Mouse (Mus musculus): ENCODE data around the gene Fam170b.

Gene Fam170b

GRCm38 (mm10) chr14:32833847-32834246, at the start of gene Fam170b:
TSS of gene Fam170b (plus strand) at chr14:32833962.
- no peak for DNase-seq

- DNase-seq = no peak
Observed at GRCm38 (mm10) chr14:32784130-32784747, 49.5 kb upstream of the Fam170b start.

DNA sequence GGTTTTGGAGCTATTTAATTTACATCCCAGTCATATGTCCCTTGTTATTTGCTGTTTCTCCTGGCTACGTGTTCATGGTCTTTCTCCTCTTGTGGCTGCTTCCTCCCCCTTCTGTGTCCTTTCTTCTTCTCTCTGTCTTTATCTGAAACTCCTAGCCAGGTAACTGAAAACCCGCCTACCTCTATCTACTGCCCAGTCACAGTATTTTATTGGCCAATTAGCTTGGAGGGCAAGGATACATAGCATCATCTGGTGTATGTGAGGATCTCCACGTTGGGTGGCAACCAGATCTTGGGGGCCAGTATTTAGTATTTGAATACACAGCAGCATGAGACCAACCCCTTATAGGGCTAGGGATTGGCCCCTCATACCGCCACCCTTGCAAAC, 49.0 kb upstream of the Fam170b start:
- DNase-seq = no peak

DNA sequence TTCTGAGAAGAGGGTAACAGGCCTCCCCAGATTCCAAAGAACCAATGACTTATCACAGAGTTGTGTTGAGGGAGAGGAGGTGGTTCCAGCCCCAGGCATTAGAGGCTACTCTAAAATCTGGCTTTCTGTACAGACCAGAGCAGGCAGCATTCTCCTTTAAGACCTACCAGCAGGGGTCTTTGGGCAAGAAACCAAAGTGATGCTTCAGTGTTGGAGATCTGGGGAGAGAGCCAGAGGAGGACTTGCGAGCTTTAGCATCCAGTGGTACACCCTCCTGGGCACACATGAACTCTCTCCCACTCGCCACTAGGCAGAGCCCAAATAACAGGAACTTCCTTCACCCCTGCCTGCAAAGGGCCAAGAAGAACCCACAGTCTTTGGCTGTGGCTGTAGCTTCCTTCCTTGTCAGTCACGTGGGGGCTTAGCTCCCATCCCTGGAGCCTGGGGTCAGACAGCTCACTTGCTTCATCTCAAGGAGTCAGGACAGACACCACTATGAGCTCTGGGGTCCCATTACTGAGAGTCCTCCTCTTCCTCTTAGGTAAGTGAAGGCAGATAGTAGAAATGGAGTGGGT, 48.1 kb upstream of the Fam170b start, which contains the start of gene Tmem273:
Gene Tmem273 (plus strand): TSS at position 408 of the 575 bp plus-strand sequence.
- DNase-seq = no peak

DNA sequence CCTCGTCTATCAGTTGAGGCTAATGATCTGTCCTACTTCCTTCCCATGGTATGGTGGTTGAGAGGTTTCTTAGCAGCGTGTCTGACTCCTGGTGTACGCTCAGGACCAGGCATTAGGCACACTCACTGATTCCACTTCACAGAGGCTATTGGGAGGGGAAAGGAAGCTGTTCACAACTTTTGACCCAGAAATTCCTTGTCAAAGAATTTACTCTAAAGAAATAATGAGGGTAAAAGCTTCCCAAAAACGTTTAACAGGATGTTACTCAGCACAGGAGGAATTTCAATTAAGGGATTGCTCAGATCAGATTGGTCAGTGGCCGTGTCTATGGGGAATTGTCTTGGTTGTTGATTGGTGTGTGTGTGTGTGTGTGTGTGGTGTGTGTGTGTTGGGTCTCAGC, 46.1 kb upstream of the Fam170b start:
- DNase-seq = no peak

GRCm38 (mm10) chr14:32796375-32796774, 37.4 kb upstream of the Fam170b start:
- no peak for DNase-seq

DNA sequence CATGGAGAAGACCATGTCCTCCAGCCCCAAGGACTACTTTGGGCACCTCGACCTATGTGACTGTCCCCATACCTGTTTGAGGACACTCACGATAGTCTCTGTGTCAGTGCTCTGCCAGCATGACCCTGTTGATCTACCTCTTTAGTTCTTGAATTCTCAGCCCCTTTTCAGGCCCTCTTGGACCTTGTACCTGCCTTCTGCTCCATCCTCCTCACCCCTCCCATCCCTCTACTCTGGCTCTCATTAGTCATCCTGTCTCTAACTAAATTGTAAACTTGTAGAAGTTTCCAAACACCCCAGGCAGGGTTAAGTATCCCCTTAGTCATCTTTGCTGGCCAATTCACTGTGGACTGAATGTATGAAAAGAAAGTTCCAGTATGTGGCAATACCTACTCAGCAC, 36.0 kb upstream of the Fam170b start:
- no peak for DNase-seq

DNA sequence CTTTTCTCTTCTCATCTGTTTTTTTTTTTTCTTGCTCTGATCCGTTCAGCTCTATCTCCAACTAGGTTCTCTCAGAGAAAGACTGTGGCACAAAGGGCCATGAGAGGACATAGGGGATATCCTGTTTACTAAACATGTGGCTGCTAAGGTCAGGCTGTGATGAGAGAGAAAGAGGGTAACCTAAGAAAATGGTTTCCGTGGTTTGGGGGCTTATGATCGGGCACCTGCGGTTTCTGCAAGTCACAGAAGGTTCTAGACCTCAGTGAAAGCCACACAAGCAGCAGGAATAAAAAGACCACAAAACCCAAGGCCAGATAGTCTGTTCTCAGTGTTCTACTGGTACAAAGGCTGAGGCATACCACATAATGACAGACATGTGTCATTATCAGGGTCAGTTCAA, 35.4 kb upstream of the Fam170b start:
- DNase-seq = no peak

- no peak for DNase-seq
Observed at GRCm38 (mm10) chr14:32800048-32800447, 33.7 kb upstream of the Fam170b start.

DNA sequence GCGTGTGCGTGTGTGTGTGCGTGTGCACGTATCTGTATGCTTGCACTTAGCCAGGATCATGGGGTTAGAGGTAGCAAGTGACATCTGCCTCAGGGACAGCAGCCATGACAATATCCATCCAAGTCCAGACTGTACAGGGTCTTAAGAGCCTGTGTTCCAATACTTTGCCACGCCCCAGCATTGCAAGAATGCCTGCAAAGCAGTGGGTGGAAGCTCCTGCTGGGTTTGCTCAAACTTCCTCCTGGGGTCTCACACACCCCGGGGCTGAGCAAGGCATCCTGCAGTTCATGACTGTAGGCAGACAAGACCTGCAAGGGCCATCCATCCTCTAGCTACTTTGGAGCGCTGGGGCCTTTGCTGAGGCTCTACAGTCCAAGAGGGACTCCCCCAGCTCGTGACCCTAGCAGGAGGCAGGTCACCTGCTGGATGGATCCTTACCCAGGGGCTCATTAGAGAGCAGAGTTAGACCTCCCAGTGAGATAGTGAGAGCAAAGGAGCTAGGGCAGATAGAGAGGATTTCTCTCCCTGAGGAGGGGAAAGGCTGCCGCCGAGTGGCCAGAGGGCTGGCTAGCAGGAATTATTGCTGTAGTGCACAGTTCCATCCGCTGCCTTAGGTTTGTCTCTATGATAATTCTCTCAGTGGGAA, 32.6 kb upstream of the Fam170b start:
- DNase-seq = peak; percentile 26

DNA sequence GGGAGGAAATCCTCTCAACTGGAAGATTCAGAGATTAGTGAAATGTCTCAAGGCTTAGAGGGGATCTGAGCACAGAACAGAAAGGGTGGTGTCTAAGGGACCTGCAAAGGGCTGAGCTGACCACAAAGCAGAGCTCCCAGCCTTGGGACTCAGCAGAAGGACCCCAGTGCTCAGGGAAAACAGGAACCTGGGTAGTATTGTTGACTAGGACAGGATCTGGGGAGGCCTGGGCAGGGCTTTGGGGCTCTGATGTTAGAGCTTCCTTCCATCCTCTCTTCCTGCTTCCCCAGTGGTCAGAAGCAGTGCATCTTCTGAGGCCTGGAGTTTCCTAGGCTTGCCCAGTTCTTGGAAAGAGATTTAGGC, 32.1 kb upstream of the Fam170b start:
- DNase-seq = no peak

GRCm38 (mm10) chr14:32810111-32810510, 23.7 kb upstream of the Fam170b start:
- DNase-seq = no peak

- no peak for DNase-seq
Observed at GRCm38 (mm10) chr14:32812429-32812828, 21.3 kb upstream of the Fam170b start.

- DNase-seq = no peak
Observed at GRCm38 (mm10) chr14:32814961-32815360, 18.8 kb upstream of the Fam170b start.

DNA sequence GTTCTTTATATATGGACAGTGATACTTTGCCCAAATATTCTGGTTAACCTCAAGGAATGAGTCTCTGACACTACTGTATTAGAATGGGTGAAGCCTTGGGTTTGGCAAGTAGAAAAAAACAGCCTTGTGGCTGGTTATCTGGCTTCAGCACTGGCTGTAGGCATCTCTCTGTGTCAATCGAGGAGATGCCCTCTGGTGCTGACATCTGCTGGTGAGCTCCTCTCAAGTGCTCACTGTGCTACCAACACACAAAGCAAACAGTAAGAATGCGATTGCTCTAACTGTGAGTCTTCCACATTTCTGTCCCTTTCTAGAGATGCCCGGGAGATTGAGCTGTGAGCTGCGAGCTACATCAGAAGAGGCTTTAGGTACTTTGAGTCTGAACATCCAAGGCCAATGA, 17.2 kb upstream of the Fam170b start:
- DNase-seq = no peak

DNA sequence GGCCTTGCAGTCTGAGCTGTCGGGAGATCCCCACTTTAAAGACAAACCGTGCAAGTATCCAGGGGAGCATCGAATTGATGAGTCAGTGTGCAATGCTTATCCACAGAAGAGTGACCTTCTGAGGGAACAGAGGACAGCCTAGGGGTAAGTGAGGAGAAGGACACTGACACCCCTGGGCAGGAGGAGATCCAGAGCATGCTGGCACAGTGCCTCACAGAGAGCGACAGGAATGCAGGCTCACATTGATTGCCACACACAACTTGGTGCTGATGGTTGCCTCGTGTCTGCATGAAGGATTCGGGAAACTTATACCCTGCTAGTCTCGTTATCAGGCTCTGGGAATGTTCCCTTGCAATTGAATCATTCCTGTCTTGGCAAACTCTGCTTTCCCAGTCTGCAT, 16.5 kb upstream of the Fam170b start:
- DNase-seq = no peak

GRCm38 (mm10) chr14:32819297-32819696, 14.5 kb upstream of the Fam170b start:
- DNase-seq = no peak

- DNase-seq = no peak
Observed at GRCm38 (mm10) chr14:32822812-32823211, 10.9 kb upstream of the Fam170b start.

GRCm38 (mm10) chr14:32823861-32824260, 9.9 kb upstream of the Fam170b start:
- no peak for DNase-seq

- no peak for DNase-seq
Observed at GRCm38 (mm10) chr14:32824267-32825150, 9.3 kb upstream of the Fam170b start.

DNA sequence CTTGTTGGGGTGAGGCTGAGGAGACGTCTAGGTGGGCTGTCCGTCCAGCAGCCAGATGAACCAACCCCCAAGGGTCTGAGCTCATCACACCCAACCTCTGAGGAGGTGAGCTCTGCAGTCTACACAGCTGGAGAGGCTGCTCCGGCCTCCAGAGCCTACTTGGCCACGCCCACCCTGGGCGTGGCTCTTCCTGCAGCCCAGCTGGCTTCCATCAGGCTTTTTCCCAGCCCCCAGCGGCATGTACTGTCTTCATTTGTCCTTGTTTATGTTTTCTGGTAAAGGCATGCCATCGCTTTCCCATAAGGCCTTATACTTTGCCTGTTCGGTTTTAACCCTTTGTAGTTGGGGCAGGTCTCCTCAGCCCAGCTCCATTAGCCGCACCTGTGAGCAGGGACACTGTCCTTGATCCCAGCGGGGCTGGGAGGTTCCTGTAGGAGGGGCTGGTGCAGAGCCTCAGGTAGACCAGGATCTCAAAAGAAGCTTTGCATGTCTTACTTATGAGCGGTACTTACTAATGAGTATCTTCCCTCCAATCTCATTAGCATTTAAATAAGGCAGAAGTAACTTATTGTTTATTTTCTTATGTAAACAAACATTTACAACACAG, 8.2 kb upstream of the Fam170b start:
- no peak for DNase-seq

GRCm38 (mm10) chr14:32827165-32827564, 6.6 kb upstream of the Fam170b start:
- no peak for DNase-seq

- no peak for DNase-seq
Observed at GRCm38 (mm10) chr14:32827994-32828650, 5.6 kb upstream of the Fam170b start.
